Mouse (Mus musculus) left cerebral cortex, adult 8-10 months (tissue): ENCODE results near the gene Nek2. TPM values are rescaled to one million over a fixed set of nuclear protein-coding genes. Genes with fewer than 3 reads are reported as not detected.
A peak's percentile ranks its signal among the peaks of the same experiment; 100 is the strongest.

Experiments used
- DNase-seq, 2 experiments: peaks; one replicate each; pipeline ENCODE4 v3.0.0; 2022; ENCODE audit warnings: low spot score in 2 of 2
- total RNA-seq, 4 experiments: library from RNA; stranded (reverse); gene quantifications; 2 replicates each; pipeline ENCODE4 v1.2.4; 2022

The Nek2 gene
- total RNA-seq, 4 experiments from 2014 or later: 1.1 to 2.2 (median 1.4) TPM

DNA sequence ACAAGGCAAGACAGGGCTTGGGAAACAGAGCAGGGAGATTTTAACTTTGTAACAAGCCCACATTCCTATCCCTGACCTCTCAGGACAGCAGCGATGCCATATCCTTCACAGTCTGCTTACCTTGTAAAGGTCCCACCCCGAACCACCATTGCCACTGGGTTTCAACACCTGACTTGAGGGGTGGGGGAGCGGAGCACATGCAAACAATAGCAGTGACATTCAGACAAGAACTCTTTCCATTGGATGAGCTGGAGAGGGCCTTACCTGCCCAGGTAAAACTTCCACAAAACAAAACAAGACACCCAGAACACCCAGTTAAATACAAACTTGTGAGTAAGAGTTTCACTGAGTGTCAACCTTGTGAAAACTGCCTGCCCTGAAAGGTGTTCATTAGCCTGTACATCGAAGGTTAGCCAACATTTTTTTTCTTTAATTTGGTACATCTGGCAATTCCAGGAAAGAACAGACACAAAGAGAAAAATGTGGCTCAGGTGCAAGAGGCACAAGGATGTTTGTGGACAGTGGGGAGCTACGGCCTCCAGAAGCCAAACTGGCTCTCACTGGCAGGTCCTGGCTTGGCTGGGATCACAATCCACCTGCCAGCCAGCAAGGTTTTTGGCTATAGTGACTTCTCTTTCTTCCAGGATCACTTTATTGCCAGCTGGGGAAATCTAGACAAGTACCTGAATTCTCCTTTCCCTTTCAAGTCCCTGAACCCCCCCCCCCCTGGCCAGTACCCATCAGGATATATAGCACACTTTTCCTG, 35.8 kb downstream of the Nek2 start:
- DNase-seq: no peak

DNA sequence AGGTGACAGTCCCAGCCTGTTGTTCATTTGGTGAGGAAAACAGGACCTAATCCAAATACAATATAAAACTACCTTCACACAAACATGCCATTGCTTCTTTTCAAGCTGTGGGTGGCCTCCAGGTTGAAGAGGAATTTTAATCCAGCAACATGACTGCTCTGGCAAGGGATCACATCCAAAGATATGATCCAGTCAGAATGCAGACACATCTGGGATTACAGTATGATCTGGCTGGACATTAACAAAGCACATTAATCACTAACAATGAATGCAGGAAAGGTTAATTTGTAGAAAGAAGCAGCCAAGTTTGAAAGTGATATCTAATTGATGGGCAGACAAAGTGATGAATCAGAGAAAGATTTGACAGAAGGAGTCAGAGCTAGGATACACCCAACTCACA, 36.9 kb downstream of the Nek2 start:
- DNase-seq: no peak

DNA sequence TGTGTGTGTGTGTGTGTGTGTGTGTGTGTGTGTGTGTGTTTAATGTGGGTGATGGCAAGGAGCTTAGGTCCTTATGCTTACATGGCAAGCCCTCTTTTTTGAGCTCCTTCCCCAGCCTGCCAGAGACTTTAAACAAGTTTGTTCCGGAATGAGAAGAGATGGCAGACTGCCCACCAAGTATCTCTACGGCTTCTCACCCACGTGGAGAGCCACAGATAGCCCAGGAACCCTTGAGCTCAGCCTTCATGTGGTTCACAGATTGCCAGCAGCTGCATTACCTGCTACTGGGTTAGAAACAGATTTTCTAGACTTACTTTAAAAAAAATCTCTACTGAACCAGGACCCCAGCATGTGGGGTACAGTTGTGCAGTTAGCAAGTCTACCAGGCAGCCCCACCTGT, 38.6 kb downstream of the Nek2 start:
- DNase-seq: peak in 1 of 2 experiments; percentile 22

DNA sequence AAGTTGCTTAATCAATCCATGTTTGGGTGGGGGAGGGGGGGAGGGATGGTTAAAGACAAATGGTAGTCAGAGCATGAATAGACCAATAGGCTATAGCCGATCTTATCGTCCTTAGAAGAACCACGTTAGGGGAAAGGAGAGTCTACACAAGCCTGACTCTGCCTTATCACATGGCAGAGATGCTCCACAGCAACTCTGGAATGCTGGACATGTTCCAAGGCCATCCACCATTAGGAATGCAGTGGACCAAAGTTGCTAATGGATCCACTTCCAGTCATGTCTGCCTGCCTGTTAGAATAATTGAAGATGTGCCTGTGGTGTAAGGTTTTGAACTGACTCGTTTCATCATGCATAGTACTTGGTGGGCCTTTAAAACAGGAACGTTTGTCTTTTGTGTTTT, 40.0 kb downstream of the Nek2 start:
- DNase-seq: no peak

DNA sequence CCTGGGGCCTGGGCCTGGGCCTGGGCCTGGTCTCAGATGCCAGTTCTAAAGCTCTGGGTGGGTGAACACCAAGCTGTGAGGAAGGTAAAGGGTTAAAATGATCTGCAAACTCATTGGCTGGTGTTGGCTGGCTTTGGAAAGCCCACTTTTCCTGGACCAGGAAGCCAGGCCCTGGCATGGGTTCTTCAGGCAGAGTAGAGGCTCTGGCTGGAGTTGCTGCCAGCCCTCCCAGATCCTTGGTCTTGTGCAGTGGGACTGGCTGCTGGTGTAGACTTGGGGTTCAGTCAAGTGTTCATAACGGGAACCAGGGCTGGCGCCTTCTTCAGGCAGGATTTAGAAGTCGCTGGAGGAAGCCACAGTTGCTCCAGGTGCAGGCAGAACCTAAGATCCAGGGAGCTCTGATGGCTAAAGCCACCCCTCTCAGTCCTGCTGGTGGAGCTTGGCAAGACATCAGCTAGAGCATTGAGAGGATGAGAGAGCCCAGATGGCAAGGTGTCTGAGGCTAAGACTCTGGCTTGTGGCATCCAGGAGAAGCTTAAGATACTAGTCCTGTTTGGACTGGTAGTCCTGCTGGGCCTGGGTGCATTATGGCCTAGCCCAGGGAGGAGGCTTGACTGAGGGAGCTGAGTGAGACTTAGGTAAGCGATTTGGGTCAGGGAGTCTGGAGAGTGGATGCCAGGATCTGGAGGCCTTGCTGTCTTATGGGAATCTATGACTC, 42.7 kb downstream of the Nek2 start:
- no peak for DNase-seq

DNA sequence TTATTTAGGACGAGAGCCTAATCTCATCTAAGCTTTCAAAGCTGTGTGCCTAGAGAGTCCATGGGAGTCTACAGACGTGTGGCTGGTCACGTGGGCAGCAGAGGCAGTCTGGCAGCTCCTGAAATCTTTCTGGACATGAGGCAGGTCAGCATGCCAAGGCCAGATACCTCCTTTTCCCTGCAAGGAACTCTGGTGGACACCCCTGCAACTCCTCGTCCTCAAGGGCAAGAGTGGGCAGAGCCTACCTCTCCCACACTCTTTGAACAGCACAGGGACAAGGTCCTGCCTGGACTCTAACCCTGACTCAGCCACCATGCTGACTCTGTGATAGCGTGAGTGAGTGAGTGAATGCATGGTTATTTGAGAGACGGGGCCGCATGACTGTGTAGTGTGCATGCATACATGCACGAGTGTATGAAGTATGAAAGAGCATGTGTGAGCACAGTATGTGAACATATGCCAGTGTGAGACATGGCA, 43.3 kb downstream of the Nek2 start:
- no peak for DNase-seq

- DNase-seq: no peak
Observed at GRCm38 (mm10) chr1:191872076-191872710, 50.9 kb downstream of the Nek2 start.

GRCm38 (mm10) chr1:191875006-191875405, 53.8 kb downstream of the Nek2 start:
- no peak for DNase-seq

GRCm38 (mm10) chr1:191875683-191876305, 54.5 kb downstream of the Nek2 start:
- no peak for DNase-seq

DNA sequence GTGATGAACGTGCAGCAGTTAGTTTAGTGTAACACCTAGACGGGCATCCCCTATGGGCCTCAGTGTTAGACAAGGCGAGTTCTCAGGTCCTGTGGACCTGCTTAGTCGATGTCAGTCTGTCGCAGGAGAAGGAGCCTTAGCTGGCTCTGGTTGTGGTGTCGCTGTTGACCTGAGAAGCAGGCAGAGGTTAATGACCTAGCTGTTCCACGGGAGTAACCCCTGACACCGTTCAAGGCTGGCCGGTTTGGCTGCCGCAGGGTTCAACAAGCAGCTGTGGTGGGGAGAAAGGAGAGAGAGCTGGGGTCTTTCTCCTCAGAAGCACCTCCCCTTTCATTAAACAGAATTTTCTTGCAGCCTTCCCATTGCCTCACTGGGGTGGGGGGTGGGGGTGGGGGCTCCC, 56.4 kb downstream of the Nek2 start:
- no peak for DNase-seq

DNA sequence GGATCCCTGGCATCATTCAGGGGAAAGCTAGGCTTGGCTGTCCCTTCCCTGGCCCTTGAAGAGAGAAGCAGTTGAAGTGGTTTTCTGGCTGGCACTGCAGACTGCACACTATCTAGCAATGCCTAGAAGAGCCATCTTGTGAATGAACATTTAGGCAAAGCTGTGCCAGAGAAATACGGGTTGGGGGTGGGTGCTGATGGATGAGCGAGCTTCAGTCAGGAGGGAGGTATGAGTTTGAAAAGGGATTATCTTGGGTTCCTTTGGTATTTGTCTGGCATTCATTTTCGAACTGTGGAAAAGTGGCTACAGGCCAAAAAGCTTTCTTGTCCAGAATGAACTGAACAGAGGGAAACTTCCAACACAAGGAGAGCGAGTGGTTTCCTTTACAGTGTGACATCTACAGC, 57.3 kb downstream of the Nek2 start:
- no peak for DNase-seq

GRCm38 (mm10) chr1:191880247-191880646, 59.0 kb downstream of the Nek2 start:
- DNase-seq: no peak

GRCm38 (mm10) chr1:191880921-191881609, 59.8 kb downstream of the Nek2 start:
- DNase-seq: no peak

GRCm38 (mm10) chr1:191881663-191882062, 60.4 kb downstream of the Nek2 start:
- no peak for DNase-seq

Other genes with a start within 250 kb of the Nek2 start
- gene Dtl, start 245.9 kb upstream of the Nek2 start, total RNA-seq: 1 to 10 TPM; 3.9 to 5.9 (median 5.5) TPM
- 10 to 100 TPM; 29.0 to 36.4 (median 32.3) TPM for gene Ints7, start 245.8 kb upstream of the Nek2 start, total RNA-seq
- 100 to 1,000 TPM; 184 to 194 (median 190) TPM for gene Lpgat1, start 103.6 kb upstream of the Nek2 start, total RNA-seq
- 10 to 100 TPM; 32.2 to 42.0 (median 35.1) TPM for gene Slc30a1, start 85.3 kb downstream of the Nek2 start, total RNA-seq
- gene Rd3, start 155.9 kb downstream of the Nek2 start, total RNA-seq: under 1 TPM; 0.09 to 0.42 (median 0.27) TPM